Mouse (Mus musculus) 3134 (cell line): ENCODE measurements at regions not wholly inside any gene's neighbourhood (a gene's known extent, or its start where the extent isn't known, plus 50 kb on each side); places are given as distances from the start of the nearest gene placed in this dataset.

ENCODE experiments used
- DNase-seq: peaks from one replicate; pipeline ENCODE4 v3.0.0-alpha.2; 2011; ENCODE audit warnings: low spot score; ENCODE audit not compliant: insufficient read length; ENCODE audit errors: extremely low read depth

GRCm38 (mm10) chr12:73491370-73491769 lies 54.8 kb downstream of the Tmem30b start:
- no peak for DNase-seq

- no peak for DNase-seq
Observed at GRCm38 (mm10) chr12:73482858-73483257, 63.3 kb downstream of the Tmem30b start.

GRCm38 (mm10) chr12:73482275-73482674 lies 63.9 kb downstream of the Tmem30b start:
- DNase-seq, result no peak

GRCm38 (mm10) chr12:73481705-73482104 lies 64.5 kb downstream of the Tmem30b start:
- no peak for DNase-seq

- DNase-seq, result no peak
Observed at GRCm38 (mm10) chr12:73481165-73481564, 65.0 kb downstream of the Tmem30b start.

- DNase-seq, result no peak
Observed at GRCm38 (mm10) chr12:73480610-73480971, 65.6 kb downstream of the Tmem30b start.

GRCm38 (mm10) chr12:73479932-73480609 lies 66.1 kb downstream of the Tmem30b start:
- no peak for DNase-seq

GRCm38 (mm10) chr12:73478641-73479040 lies 67.6 kb downstream of the Tmem30b start:
- no peak for DNase-seq

- no peak for DNase-seq
Observed at GRCm38 (mm10) chr12:73476421-73476858, 69.8 kb downstream of the Tmem30b start.

GRCm38 (mm10) chr12:73475774-73476173 lies 70.4 kb downstream of the Tmem30b start:
- no peak for DNase-seq

GRCm38 (mm10) chr12:73475020-73475419 lies 71.2 kb downstream of the Tmem30b start:
- DNase-seq, result no peak

GRCm38 (mm10) chr12:73473111-73473510 lies 73.1 kb downstream of the Tmem30b start:
- no peak for DNase-seq

GRCm38 (mm10) chr12:73471966-73472365 lies 74.2 kb downstream of the Tmem30b start:
- no peak for DNase-seq

- no peak for DNase-seq
Observed at GRCm38 (mm10) chr12:73466484-73466883, 79.7 kb downstream of the Tmem30b start.

GRCm38 (mm10) chr12:73465975-73466374 lies 80.2 kb downstream of the Tmem30b start:
- DNase-seq, result no peak

GRCm38 (mm10) chr12:73464311-73464710 lies 81.9 kb downstream of the Tmem30b start:
- DNase-seq, result no peak

- DNase-seq, result peak; percentile 58
Observed at GRCm38 (mm10) chr12:73462091-73462490, 84.1 kb downstream of the Tmem30b start.

- DNase-seq, result no peak
Observed at GRCm38 (mm10) chr12:73460291-73460761, 85.9 kb downstream of the Tmem30b start.

GRCm38 (mm10) chr12:73451257-73451656 lies 94.9 kb downstream of the Tmem30b start:
- no peak for DNase-seq

- no peak for DNase-seq
Observed at GRCm38 (mm10) chr12:73450541-73450940, 95.7 kb downstream of the Tmem30b start.

GRCm38 (mm10) chr12:73449911-73450520 lies 96.2 kb downstream of the Tmem30b start:
- peak; percentile 18 for DNase-seq

GRCm38 (mm10) chr12:73449069-73449468 lies 97.1 kb downstream of the Tmem30b start:
- peak; percentile 92 for DNase-seq
